Mouse (Mus musculus) telencephalon, adult 2 months (tissue): ENCODE results near the gene C1qa.

ENCODE experiments used
- DNase-seq: peaks from one replicate; pipeline ENCODE4 v3.0.0-alpha.2; 2011; ENCODE audit warnings: low read depth, low spot score

The C1qa gene

GRCm38 (mm10) chr4:136863517-136863916 lies 35.1 kb downstream of the C1qa start:
- DNase-seq, result no peak

- no peak for DNase-seq
These were observed 36.2 kb downstream of the C1qa start for GRCm38 (mm10) chr4:136862411-136862810.

- no peak for DNase-seq
These were observed 36.8 kb downstream of the C1qa start for GRCm38 (mm10) chr4:136861806-136862205.

- no peak for DNase-seq
These were observed 38.6 kb downstream of the C1qa start for GRCm38 (mm10) chr4:136860022-136860421.

GRCm38 (mm10) chr4:136855081-136855480 lies 43.5 kb downstream of the C1qa start:
- DNase-seq, result no peak

- no peak for DNase-seq
These were observed 45.6 kb downstream of the C1qa start for GRCm38 (mm10) chr4:136852989-136853388.

DNA sequence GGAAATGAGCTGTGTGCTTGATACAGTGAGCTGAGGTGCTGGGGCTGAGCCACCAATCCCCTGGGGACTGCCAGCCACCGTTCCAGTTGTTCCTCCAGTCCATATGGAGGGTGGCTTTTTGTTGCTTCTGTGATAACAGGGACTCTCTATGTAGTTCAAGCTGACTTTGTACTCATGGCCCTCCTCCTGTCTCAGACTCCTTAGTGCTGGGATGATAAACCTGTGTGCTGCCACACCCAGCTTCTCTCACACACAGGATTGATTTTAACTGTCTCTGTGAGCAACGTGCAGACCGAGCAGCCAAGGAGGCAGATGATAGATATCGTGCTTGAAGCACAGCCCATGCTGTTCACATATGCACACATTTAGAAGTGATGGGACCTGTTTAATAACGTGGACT lies 46.5 kb downstream of the C1qa start:
- no peak for DNase-seq

- peak; percentile 52 for DNase-seq
These were observed 50.0 kb downstream of the C1qa start for GRCm38 (mm10) chr4:136848565-136848964.

GRCm38 (mm10) chr4:136847166-136847565 lies 51.4 kb downstream of the C1qa start:
- no peak for DNase-seq
